Mouse (Mus musculus): Measurements from ENCODE around the gene Nek11. TPM values are rescaled to one million over a fixed set of nuclear protein-coding genes. Genes with fewer than 3 reads are reported as not detected.
"Not testable (repeated sequence)": the region's sequence is repeated elsewhere in the genome, so short reads cannot be mapped to it uniquely, and the experiment has no call there.

Nek11 gene
- polyA plus RNA-seq, 3 experiments from 2014 or later, result not detected

DNA sequence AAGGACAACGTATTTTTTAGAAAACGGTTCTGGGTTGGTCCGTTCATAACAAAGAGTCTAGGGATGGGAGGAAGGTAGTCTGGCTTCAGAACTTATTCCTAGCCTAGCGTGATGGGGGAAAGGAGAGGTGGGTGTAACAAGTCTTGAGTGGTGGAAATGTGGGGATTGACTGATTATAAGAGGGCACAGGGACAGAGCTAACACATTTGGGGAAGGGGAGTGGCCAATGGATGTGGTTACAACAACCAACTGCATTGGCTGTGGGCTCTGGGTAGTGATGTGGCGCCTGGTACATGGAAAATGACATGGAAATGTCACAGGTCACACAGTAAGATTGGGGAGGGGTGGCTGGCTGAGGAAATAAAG lies 263.3 kb downstream of the Nek11 start:
- peak; percentile 51 for ATAC-seq

DNA sequence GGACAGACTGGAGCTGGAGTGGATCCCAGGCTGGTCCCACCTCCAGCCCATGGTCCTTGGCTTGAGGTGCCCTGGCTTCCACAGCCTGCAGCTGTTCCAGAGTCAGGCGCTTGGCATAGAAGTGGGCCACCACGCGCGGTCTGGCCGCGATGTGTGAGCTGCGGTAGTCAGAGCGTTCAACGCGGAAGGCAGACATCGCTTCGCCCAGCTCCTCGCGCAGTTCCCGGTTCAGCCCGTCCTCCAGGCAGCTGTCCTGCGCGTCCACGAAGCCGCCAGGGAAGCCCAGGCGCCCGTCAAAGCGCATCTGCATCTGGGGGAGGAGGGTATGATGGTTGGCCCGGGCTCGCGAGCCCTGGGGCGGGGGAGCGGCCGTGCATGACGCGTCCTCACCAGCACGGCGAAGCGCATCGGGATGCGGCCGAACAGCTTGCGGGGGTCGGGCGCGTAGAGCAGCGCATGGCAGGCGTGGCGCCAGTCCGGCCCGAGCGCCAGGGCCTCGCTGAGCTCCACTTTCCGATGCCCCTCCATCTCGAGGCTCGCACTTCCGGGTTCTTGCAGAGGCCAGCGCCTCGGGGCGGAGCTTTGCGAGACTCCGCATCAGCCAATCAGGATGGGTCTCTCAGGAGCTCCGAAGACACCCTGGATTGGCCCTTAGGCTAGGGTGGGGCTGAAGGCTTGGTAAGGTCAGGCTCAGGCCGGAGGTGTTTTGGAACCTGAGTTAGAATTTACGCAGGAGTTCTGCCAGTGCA lies 263.9 kb downstream of the Nek11 start, which contains the start of gene Nudt16:
TSS of gene Nudt16 (minus strand) at position 572 of the 749 bp plus-strand sequence.
- peak; percentile 95 for ATAC-seq

DNA sequence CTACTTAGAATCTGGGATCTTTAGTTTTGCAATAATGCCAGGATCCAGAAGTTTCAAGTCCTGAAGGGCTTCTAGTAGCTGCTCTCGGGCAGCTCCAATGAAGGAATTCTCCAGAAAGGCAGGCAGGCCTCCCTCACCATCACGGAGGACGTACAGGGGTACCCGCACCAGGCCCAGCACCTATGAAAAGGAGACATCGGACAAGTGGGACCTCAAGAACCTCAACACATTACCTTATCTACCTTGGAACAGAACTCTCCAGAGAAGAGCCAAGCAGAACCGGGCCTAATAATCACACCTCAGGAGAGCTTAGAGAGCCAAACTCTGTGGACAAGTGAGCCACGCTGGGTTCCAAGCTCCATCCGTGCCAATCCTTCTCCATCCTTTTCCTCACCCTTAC lies 265.0 kb downstream of the Nek11 start:
- no peak for ATAC-seq

DNA sequence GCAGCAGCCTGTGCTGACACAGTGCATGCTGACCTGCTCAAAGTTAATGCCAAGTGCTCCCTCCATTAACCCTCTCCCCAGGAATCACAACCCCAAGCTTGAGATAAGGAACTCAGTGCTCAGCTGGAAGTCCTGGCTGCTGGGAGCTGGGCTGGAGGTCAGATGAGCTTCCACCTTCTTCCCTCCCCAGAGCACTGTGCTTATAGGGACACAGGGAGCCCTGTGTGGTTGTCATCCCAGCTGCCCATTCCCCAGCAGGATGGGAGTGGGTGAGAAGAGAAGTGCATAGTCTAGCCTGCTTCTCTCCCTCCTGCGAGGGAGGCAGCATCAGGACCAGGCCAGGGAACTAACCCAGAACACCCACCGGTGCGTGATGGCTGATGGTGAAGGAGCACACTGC lies 270.1 kb downstream of the Nek11 start:
- ATAC-seq, result not testable (repeated sequence)

Other genes starting within 250 kb of the Nek11 start
- 10 to 100 TPM; 16.1 to 19.0 (median 17.7) TPM for gene Aste1, start 132 bp downstream of the Nek11 start, polyA plus RNA-seq (2017; shearing (Covaris generic))
- 10 to 100 TPM; 13.2 to 22.7 (median 18.4) TPM for gene Atp2c1, start 131.8 kb upstream of the Nek11 start, polyA plus RNA-seq (2017; shearing (Covaris generic))
- 10 to 100 TPM; 12.7 to 20.8 (median 14.7) TPM for gene Pik3r4, start 247.5 kb upstream of the Nek11 start, polyA plus RNA-seq (2017; shearing (Covaris generic))

Data from inflammation-experienced regulatory T-cells, adult 6 months (primary cell).